Mouse (Mus musculus): ENCODE data around the gene Rab30.

Gene Rab30

GRCm38 (mm10) chr7:92799665-92800595 lies 58.5 kb downstream of the Rab30 start:
- DNase-seq (ENCODE audit: low spot score) = no peak

DNA sequence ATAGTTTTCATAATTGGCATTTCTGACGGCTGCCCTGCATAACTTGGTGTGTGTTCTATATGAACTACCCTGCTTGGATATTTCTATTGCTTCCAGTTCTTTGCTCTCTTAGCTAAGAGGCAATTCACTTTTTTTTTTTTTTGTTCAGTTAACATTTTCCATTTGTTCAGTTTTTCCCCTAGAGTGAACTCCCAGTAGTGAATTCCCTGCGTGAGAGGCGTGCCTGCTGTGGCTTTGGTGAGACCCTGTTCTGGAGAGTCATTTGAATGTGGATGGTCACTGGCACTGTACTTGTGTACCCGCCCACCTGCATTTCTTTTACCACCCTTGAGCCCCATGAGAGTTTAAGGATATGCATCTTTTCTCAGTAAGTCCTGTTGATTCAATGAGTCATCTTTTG lies 60.8 kb downstream of the Rab30 start:
- DNase-seq (ENCODE audit: low spot score) = no peak

GRCm38 (mm10) chr7:92803191-92803590 lies 61.8 kb downstream of the Rab30 start:
- no peak for DNase-seq (ENCODE audit: low spot score)

GRCm38 (mm10) chr7:92804919-92805668 lies 63.7 kb downstream of the Rab30 start:
- DNase-seq (ENCODE audit: low spot score) = no peak

GRCm38 (mm10) chr7:92806512-92807188 lies 65.2 kb downstream of the Rab30 start:
- DNase-seq (ENCODE audit: low spot score) = no peak

GRCm38 (mm10) chr7:92807482-92807881 lies 66.1 kb downstream of the Rab30 start:
- DNase-seq (ENCODE audit: low spot score) = no peak

DNA sequence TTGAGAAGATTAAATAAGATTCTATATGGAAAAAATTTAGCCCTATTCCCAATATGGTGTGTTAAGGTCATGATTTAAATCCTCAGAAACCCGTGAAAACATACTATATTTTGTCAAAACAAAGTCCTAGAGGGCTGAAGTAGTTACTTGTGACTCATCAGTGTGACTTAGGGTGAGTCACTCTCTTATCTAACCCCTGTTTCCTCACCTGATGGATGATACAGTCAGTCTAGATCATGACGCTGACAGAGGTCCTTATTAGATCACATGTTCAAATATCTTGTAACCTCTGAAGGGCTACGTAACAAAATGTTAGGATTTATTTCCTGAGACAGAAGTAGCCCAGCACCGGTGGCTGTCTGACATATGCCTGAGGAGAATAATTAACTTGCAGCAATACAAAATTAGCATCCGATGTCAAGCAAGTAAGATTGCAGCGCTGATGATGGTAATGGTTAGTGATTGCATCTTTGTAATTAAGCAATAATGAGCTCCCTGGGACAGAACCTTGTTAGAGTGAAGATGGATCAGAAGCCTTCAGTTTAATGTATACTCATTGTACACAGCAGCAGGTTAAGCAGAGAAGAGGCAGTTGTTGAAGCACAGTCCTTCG lies 70.4 kb downstream of the Rab30 start:
- DNase-seq (ENCODE audit: low spot score) = no peak

DNA sequence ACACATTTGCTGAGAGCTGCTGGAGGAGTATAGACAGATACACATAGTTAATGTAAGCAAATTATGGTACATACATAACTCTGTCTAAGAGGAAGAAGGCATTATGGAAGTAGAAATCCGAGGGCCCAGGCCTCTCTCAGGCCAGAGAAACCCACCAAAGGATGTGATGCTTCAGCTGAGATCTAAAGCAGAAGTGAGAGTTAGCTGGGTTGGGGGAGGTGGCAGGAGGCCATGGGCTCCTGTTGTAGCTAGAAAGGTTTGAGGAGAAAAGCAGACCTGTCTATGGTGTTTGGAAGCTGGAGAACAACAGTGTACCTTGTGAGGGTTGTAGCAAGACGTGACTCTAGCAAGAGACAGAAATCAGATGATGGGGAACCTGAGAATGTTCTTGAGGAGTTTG lies 75.8 kb downstream of the Rab30 start:
- no peak for DNase-seq (ENCODE audit: low spot score)

DNA sequence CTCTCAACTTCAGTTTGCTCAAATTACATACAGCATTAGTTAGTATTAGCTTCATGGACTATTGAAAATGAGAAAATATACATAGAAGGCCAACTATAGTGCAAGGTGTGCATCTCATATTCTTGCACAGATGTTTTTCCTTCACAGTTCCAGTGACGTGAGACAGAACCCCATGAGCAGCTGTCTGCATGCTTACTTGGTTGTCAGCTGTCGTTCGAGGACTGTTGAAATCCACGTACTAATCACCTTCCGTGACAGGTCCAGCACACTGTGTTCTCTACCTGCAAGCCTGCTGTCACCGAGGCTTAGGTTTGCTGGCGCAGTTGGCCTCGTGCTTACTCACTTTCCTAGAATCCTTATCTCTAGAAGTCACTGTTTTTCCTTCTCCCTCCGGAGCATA lies 76.5 kb downstream of the Rab30 start:
- DNase-seq (ENCODE audit: low spot score) = no peak

DNA sequence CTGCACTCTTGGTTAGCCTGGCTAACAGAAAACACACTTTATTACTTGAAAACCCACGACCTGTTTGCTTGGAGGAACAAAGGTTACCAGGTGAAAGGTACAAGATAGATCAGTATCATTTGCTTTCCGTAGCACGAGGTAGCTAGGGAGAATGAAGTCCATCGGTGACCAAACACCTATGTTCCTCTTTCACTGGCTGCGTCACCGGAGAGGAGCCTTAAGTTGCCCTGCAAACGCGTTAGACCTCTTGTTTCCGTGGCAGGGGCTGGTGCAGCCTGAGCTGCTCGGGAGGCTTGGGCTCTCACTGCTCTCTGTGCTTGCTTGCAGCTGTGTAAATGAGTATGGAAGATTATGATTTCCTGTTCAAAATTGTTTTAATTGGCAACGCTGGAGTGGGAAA lies 78.3 kb downstream of the Rab30 start:
- no peak for DNase-seq (ENCODE audit: low spot score)

DNA sequence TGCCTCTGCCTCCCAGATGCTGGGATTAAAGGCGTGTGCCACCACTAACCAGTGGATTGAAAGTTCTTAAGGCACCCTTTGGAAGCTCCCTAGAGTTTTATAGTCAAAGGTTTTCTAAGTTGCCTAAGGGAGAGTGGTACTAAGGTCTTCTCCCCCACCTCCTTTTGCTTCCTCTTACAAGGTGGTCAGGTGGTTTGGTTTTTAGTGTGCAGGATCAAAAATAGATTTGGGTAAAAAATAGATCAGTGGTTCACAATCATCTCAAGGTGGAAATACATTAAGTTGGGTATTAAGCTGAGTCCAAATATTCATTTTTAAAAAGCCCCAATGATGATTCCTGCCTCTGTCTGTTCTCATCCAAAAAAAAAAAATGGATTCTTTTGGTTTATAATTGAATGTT lies 79.0 kb downstream of the Rab30 start:
- no peak for DNase-seq (ENCODE audit: low spot score)

DNA sequence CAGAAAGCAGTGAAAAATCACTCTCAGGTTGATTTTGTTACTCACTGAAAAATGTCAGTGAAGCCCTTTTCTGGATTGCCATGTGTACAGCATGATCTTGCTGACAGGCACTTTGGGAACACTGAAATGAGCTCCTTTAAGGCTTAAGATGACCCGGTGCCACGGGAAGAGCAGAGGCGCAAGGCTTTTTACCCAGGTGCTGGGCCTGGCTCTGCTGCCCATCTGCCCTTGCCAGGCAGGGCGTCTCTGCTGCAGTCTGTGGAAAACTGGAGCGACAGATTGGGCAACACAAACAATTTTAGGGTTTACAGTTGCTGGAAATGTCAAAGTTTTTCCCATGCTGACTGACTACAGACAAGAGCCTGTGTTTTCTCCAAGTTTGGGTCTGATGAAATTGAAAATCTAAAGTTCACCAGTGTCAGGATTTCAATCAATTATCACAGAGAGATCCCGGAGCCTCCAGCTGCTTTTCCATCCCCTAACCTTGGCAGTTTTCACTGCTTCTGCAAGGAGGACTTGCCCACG lies 79.6 kb downstream of the Rab30 start:
- DNase-seq (ENCODE audit: low spot score) = no peak

- DNase-seq (ENCODE audit: low spot score) = no peak
Measured at GRCm38 (mm10) chr7:92821871-92822270, 80.5 kb downstream of the Rab30 start.

DNA sequence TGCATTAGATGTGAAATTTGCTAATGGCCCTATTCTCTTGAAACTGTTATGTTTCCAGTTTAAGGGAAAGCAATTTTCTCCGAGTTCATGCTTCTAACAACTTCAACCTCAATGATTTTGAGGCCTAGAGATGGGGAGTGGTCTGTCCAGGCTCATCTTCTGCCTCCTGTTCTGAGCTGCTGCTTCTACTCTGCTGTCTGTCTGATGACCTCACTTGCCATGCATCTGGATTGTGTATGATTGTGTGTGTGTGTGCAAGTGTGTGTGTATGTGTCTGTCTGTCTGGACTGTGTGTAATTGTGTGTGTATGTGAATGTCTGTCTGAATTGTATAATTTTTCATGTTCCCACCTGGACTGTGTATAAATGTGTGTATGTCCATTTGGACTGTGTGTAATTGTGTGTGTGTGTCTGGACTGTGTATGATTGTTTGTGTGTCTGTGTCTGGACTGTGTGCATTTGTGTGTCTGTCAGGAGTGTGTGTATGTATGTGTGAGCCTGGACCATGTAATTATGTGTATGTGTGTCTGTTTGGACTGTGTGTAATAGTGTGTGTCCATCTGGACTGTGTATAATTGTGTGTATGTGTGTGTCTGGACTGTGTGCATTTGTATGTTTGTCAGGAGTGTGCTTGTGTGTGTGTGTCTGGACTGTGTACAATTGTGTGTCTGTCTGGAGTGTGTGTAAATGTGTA lies 81.2 kb downstream of the Rab30 start:
- no peak for DNase-seq (ENCODE audit: low spot score)

- no peak for DNase-seq (ENCODE audit: low spot score)
Measured at GRCm38 (mm10) chr7:92826248-92826647, 84.8 kb downstream of the Rab30 start.

GRCm38 (mm10) chr7:92827981-92828380 lies 86.6 kb downstream of the Rab30 start:
- peak; percentile 43 for DNase-seq (ENCODE audit: low spot score)

- DNase-seq (ENCODE audit: low spot score) = no peak
Measured at GRCm38 (mm10) chr7:92832395-92832794, 91.0 kb downstream of the Rab30 start.

DNA sequence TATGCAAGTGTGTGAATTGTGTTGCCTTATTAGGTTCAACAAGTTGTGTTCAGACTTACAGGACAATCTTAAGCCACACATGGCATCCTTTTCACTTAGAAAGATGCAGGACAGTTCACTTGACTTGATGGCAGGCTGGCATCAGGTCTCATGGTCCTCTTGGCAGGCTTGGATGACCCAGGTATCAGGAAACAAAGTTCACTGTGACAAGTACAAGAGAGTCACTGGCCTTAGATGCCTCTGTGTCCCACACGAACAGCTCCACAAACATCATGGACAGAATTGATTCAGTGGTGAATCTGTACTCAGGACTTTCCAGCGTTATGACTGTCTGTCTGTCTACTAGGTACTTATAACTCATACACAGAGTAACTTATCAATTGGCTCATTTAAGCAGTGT lies 93.0 kb downstream of the Rab30 start:
- no peak for DNase-seq (ENCODE audit: low spot score)

- no peak for DNase-seq (ENCODE audit: low spot score)
Measured at GRCm38 (mm10) chr7:92836447-92836846, 95.0 kb downstream of the Rab30 start.

DNA sequence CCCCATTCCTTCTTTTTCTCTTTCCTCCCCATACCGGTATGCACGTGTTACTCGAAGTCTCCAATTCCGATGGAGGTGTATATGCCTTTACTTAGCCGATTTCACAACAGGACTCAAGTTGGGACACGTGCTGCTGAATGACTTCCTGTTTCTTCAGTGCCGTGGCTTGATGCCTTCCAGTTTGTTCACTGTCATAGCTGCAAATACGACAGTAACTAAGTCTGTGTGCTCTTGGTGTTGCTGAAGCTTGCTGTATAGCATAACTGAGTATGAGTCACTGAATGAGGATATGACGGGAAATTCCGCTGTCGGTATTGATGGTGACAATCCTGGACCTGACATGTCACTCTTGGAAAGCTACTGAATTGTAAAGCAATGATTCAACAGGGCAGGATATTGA lies 95.8 kb downstream of the Rab30 start:
- DNase-seq (ENCODE audit: low spot score) = no peak

- peak; percentile 13 for DNase-seq (ENCODE audit: low spot score)
Measured at GRCm38 (mm10) chr7:92837907-92838306, 96.5 kb downstream of the Rab30 start.

All from left cerebral cortex, adult 11 months (tissue).